Mouse (Mus musculus) myocyte (in vitro differentiated cells): ENCODE results near the gene Pou2af1. TPM values are rescaled to one million over a fixed set of nuclear protein-coding genes. Genes with fewer than 3 reads are reported as not detected.
A peak's percentile ranks its signal among the peaks of the same experiment; 100 is the strongest.

Experiments used
- H3K27me3 ChIP-seq: one replicate; pipeline ENCODE4 v1.6.1; 2011; ENCODE audit not compliant: control insufficient read depth, insufficient read depth, insufficient read length
- H3K36me3 ChIP-seq: one replicate; pipeline ENCODE4 v1.6.1; 2011; ENCODE audit not compliant: control insufficient read depth, insufficient read depth
- H3K4me2 ChIP-seq: one replicate; pipeline ENCODE4 v1.6.1; 2011; ENCODE audit warnings: low read depth, control low read depth
- H3K4me3 ChIP-seq: one replicate; pipeline ENCODE4 v1.5.1; 2011; ENCODE audit warnings: mild to moderate bottlenecking, control low read depth, moderate library complexity
- H3K79me2 ChIP-seq: one replicate; pipeline ENCODE4 v1.6.1; 2011; ENCODE audit not compliant: control insufficient read depth, insufficient read depth
- H3ac ChIP-seq: one replicate; pipeline ENCODE4 v1.6.1; 2011; ENCODE audit not compliant: control insufficient read depth, insufficient read length
- CEBPB ChIP-seq: IDR thresholded peaks from 2 replicates; pipeline ENCODE4 v1.6.1; 2011; ENCODE audit warnings: mild to moderate bottlenecking, moderate library complexity; ENCODE audit not compliant: poor library complexity, insufficient read depth, severe bottlenecking
- E2F4 ChIP-seq: IDR thresholded peaks from one replicate; pipeline ENCODE4 v1.6.1; 2011; ENCODE audit warnings: mild to moderate bottlenecking, control low read depth, moderate library complexity; ENCODE audit not compliant: insufficient read depth
- MAX ChIP-seq: IDR thresholded peaks from one replicate; pipeline ENCODE4 v1.6.1; 2011; ENCODE audit warnings: low read depth, mild to moderate bottlenecking, control low read depth
- MYOD1 ChIP-seq, 3 experiments: IDR thresholded peaks; one replicate each; pipeline ENCODE4 v1.6.1; 2011; ENCODE audit warnings: control low read depth in 2 of 3, low read depth in 2 of 3, mild to moderate bottlenecking in 2 of 3, moderate library complexity in 1 of 3; ENCODE audit not compliant: insufficient read length in 2 of 3, control insufficient read depth in 1 of 3
- MYOG ChIP-seq, 3 experiments: IDR thresholded peaks; one replicate each; pipeline ENCODE4 v1.6.1; 2011; ENCODE audit warnings: control low read depth in 2 of 3, low read depth in 2 of 3, mild to moderate bottlenecking in 2 of 3; ENCODE audit not compliant: insufficient read length in 2 of 3, control insufficient read depth in 1 of 3, insufficient read depth in 1 of 3
- POLR2A ChIP-seq: IDR thresholded peaks from one replicate; pipeline ENCODE4 v1.6.1; 2011; ENCODE audit warnings: low read depth, mild to moderate bottlenecking, control low read depth, moderate library complexity; ENCODE audit not compliant: insufficient read length
- POLR2AphosphoS2 ChIP-seq: IDR thresholded peaks from one replicate; pipeline ENCODE4 v1.6.1; 2011; ENCODE audit warnings: low read depth, control low read depth; ENCODE audit not compliant: insufficient read length
- REST ChIP-seq: IDR thresholded peaks from one replicate; pipeline ENCODE4 v1.6.1; 2011; ENCODE audit warnings: mild to moderate bottlenecking, control low read depth, moderate library complexity; ENCODE audit not compliant: insufficient read depth, insufficient read length
- SRF ChIP-seq: IDR thresholded peaks from one replicate; pipeline ENCODE4 v1.6.1; 2011; ENCODE audit warnings: low read depth; ENCODE audit not compliant: control insufficient read depth, insufficient read length
- TCF12 ChIP-seq: IDR thresholded peaks from one replicate; pipeline ENCODE4 v1.6.1; 2011; ENCODE audit warnings: mild to moderate bottlenecking, control low read depth; ENCODE audit not compliant: poor library complexity, insufficient read depth, severe bottlenecking
- TCF3 ChIP-seq: IDR thresholded peaks from one replicate; pipeline ENCODE4 v1.6.1; 2011; ENCODE audit warnings: low read depth, control low read depth; ENCODE audit not compliant: insufficient read length
- USF1 ChIP-seq: IDR thresholded peaks from one replicate; pipeline ENCODE4 v1.6.1; 2011; ENCODE audit warnings: low read depth, mild to moderate bottlenecking, control low read depth, moderate library complexity
- polyA plus RNA-seq: library from polyadenylated mRNA; unstranded; fragments of >200 nt; fragmentation: generic; extraction: Trizol; gene quantifications from one replicate; pipeline ENCODE4 v1.2.1, GENCODE M21; 2012; ENCODE audit warnings: missing spikeins

The Pou2af1 gene
- polyA plus RNA-seq, 1 experiment = 1.4 TPM

GRCm38 (mm10) chr9:51232163-51232562 lies 18.7 kb downstream of the Pou2af1 start:
- Histone ChIP-seq H3K4me3 (no peak overlapping the region), H3K79me2 (no peaks in the 10 kb centered on the region), H3K36me3 (no peaks in the 10 kb centered on the region), H3K4me2 (no peak overlapping the region), H3ac (no peak overlapping the region), H3K27me3 (no peaks in the 10 kb centered on the region)
- TF ChIP-seq SRF (no peak), POLR2AphosphoS2 (no peak), MYOG (IDR thresholded peaks at IDR 0.05; ENCODE audit: control insufficient read depth in 1 of 3, insufficient read depth in 1 of 3, insufficient read length in 2 of 3, low read depth in 2 of 3) (no peak), E2F4 (no peak), MYOD1 (IDR thresholded peaks at IDR 0.05; ENCODE audit: control insufficient read depth in 1 of 3, insufficient read length in 2 of 3, low read depth in 2 of 3) (peak in 1 of 3 experiments; percentile 68), CEBPB (no peak), REST (no peak)

- H3K27me3 ChIP-seq = no peaks in the 10 kb centered on the region
- no peak overlapping the region for H3K4me3 ChIP-seq
- H3ac ChIP-seq = no peak overlapping the region
- TF ChIP-seq MYOG (IDR thresholded peaks at IDR 0.05; ENCODE audit: control insufficient read depth in 1 of 3, insufficient read depth in 1 of 3, insufficient read length in 2 of 3, low read depth in 2 of 3) (peak in 2 of 3 experiments; percentile 11 to 63), TCF3 (no peak), USF1 (peak; percentile 20), REST (no peak), SRF (no peak), MYOD1 (IDR thresholded peaks at IDR 0.05; ENCODE audit: control insufficient read depth in 1 of 3, insufficient read length in 2 of 3, low read depth in 2 of 3) (peak in 2 of 3 experiments; percentile 61 to 80), E2F4 (no peak), POLR2A (no peak), CEBPB (no peak)
- no peaks in the 10 kb centered on the region for H3K36me3 ChIP-seq
- H3K79me2 ChIP-seq = no peaks in the 10 kb centered on the region
- H3K4me2 ChIP-seq = peak overlapping the region; percentile 15
Measured at GRCm38 (mm10) chr9:51238741-51239385, 25.4 kb downstream of the Pou2af1 start.

- Histone ChIP-seq H3K79me2 (no peaks in the 10 kb centered on the region), H3K36me3 (no peaks in the 10 kb centered on the region), H3K27me3 (no peaks in the 10 kb centered on the region), H3ac (no peak overlapping the region), H3K4me2 (no peak overlapping the region), H3K4me3 (no peak overlapping the region)
- TF ChIP-seq POLR2AphosphoS2 (no peak), TCF3 (no peak), CEBPB (no peak), MAX (no peak), TCF12 (no peak), USF1 (no peak), E2F4 (no peak), REST (no peak), MYOG (IDR thresholded peaks at IDR 0.05; ENCODE audit: control insufficient read depth in 1 of 3, insufficient read depth in 1 of 3, insufficient read length in 2 of 3, low read depth in 2 of 3) (no peak), POLR2A (no peak), SRF (no peak), MYOD1 (IDR thresholded peaks at IDR 0.05; ENCODE audit: control insufficient read depth in 1 of 3, insufficient read length in 2 of 3, low read depth in 2 of 3) (no peak)
Measured at GRCm38 (mm10) chr9:51256780-51257502, 43.4 kb downstream of the Pou2af1 start.

- Histone ChIP-seq H3K36me3 (no peaks in the 10 kb centered on the region), H3ac (no peak overlapping the region), H3K27me3 (peaks cover 4% of the 10 kb centered on the region), H3K4me2 (no peak overlapping the region), H3K4me3 (no peak overlapping the region), H3K79me2 (no peaks in the 10 kb centered on the region)
- TF ChIP-seq REST (no peak), MYOD1 (IDR thresholded peaks at IDR 0.05; ENCODE audit: control insufficient read depth in 1 of 3, insufficient read length in 2 of 3, low read depth in 2 of 3) (peak in 2 of 3 experiments; percentile 60 to 66), MYOG (IDR thresholded peaks at IDR 0.05; ENCODE audit: control insufficient read depth in 1 of 3, insufficient read depth in 1 of 3, insufficient read length in 2 of 3, low read depth in 2 of 3) (peak in 2 of 3 experiments; percentile 31 to 69)
Measured at GRCm38 (mm10) chr9:51258426-51258825, 44.9 kb downstream of the Pou2af1 start.

GRCm38 (mm10) chr9:51268852-51269251 lies 55.3 kb downstream of the Pou2af1 start:
- no peak overlapping the region for H3K4me2 ChIP-seq
- no peak for TF ChIP-seq SRF
- no peak for TF ChIP-seq MAX
- TF ChIP-seq MYOG (IDR thresholded peaks at IDR 0.05; ENCODE audit: control insufficient read depth in 1 of 3, insufficient read depth in 1 of 3, insufficient read length in 2 of 3, low read depth in 2 of 3) = no peak
- no peak for TF ChIP-seq CEBPB
- TF ChIP-seq TCF12 = no peak
- no peak for TF ChIP-seq USF1
- TF ChIP-seq E2F4 = no peak
- no peak for TF ChIP-seq POLR2A
- TF ChIP-seq TCF3 = no peak
- no peak for TF ChIP-seq POLR2AphosphoS2
- TF ChIP-seq MYOD1 (IDR thresholded peaks at IDR 0.05; ENCODE audit: control insufficient read depth in 1 of 3, insufficient read length in 2 of 3, low read depth in 2 of 3) = no peak
- no peak for TF ChIP-seq REST
- H3ac ChIP-seq = no peak overlapping the region
- no peak overlapping the region for H3K4me3 ChIP-seq
- peaks cover 7% of the 10 kb centered on the region for H3K27me3 ChIP-seq
- no peaks in the 10 kb centered on the region for H3K79me2 ChIP-seq
- no peaks in the 10 kb centered on the region for H3K36me3 ChIP-seq
